Mouse (Mus musculus) retina, postnatal 1 day (tissue): ENCODE measurements at regions not wholly inside any gene's neighbourhood (a gene's known extent, or its start where the extent isn't known, plus 50 kb on each side); places are given as distances from the start of the nearest gene placed in this dataset.

ENCODE experiments used
- DNase-seq: peaks from one replicate; pipeline ENCODE4 v3.0.0-alpha.2; 2012

GRCm38 (mm10) chr16:76183105-76183504 is 161.0 kb upstream of the Samsn1 start:
- DNase-seq: no peak

- DNase-seq: no peak
These were observed 159.5 kb upstream of the Samsn1 start for GRCm38 (mm10) chr16:76181596-76181995.

GRCm38 (mm10) chr16:76167651-76168050 is 145.6 kb upstream of the Samsn1 start:
- no peak for DNase-seq

GRCm38 (mm10) chr16:76160879-76161278 is 138.8 kb upstream of the Samsn1 start:
- DNase-seq: no peak

GRCm38 (mm10) chr16:76158585-76158984 is 136.5 kb upstream of the Samsn1 start:
- no peak for DNase-seq

- peak; percentile 57 for DNase-seq
These were observed 131.9 kb upstream of the Samsn1 start for GRCm38 (mm10) chr16:76153766-76154525.

GRCm38 (mm10) chr16:76149581-76149980 is 127.5 kb upstream of the Samsn1 start:
- DNase-seq: no peak

- DNase-seq: no peak
These were observed 111.8 kb upstream of the Samsn1 start for GRCm38 (mm10) chr16:76133892-76134291.

GRCm38 (mm10) chr16:76130486-76130885 is 108.4 kb upstream of the Samsn1 start:
- DNase-seq: no peak

GRCm38 (mm10) chr16:76129982-76130381 is 107.9 kb upstream of the Samsn1 start:
- DNase-seq: no peak

- DNase-seq: peak; percentile 23
These were observed 100.9 kb upstream of the Samsn1 start for GRCm38 (mm10) chr16:76123021-76123384.

GRCm38 (mm10) chr16:76122172-76123020 is 100.3 kb upstream of the Samsn1 start:
- no peak for DNase-seq

GRCm38 (mm10) chr16:76120712-76121111 is 98.6 kb upstream of the Samsn1 start:
- DNase-seq: no peak

GRCm38 (mm10) chr16:76110383-76110782 is 88.3 kb upstream of the Samsn1 start:
- no peak for DNase-seq

- no peak for DNase-seq
These were observed 86.4 kb upstream of the Samsn1 start for GRCm38 (mm10) chr16:76108464-76108863.

GRCm38 (mm10) chr16:76104673-76105072 is 82.6 kb upstream of the Samsn1 start:
- DNase-seq: no peak

GRCm38 (mm10) chr16:76101773-76102172 is 79.7 kb upstream of the Samsn1 start:
- no peak for DNase-seq

GRCm38 (mm10) chr16:76097808-76098207 is 75.7 kb upstream of the Samsn1 start:
- peak; percentile 74 for DNase-seq

- no peak for DNase-seq
These were observed 74.3 kb upstream of the Samsn1 start for GRCm38 (mm10) chr16:76096363-76096762.

GRCm38 (mm10) chr16:76085363-76085762 is 63.3 kb upstream of the Samsn1 start:
- no peak for DNase-seq

GRCm38 (mm10) chr16:76082465-76082864 is 60.4 kb upstream of the Samsn1 start:
- peak; percentile 84 for DNase-seq

- DNase-seq: no peak
These were observed 57.9 kb upstream of the Samsn1 start for GRCm38 (mm10) chr16:76079761-76080502.

- no peak for DNase-seq
These were observed 56.1 kb upstream of the Samsn1 start for GRCm38 (mm10) chr16:76078219-76078618.
